In the genomic region with DNA sequence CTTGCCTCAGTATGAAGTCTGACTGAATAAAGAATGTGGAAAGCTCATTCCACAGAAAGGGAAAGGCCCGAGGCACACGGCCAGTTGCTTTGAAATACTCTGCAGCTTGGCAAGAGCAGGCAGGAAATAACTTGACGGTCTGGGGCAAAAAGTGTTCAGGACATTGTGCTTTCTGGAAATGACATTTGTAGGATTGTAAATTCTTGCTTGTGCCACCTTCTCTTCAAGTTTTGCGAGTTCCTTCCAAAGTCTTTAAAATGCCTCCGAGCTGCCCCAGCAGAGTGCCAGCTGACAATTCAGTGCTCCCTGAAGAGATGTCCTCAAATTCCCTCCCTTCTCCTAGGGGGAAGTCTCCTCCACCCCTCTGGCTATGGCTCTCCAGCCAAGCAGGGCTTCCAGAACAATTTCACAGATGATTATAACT, we compare ENCODE assay signal across 8 mouse cellular contexts. TPM values are rescaled to one million over a fixed set of nuclear protein-coding genes. Genes with fewer than 3 reads are reported as not detected.
DNase-seq lines count a peak whose midpoint lies in the region; TF ChIP-seq lines count a peak whose summit lies in the region.

No protein-coding gene starts in this region.

- H3K4me3 ChIP-seq in liver, adult 2 months (ENCODE audit: insufficient read depth, low read depth, low read length) = 0 out of 2 replicates have a peak overlapping the region, but pooled peaks have one; percentile 46
- no peak overlapping the region for H3K4me3 ChIP-seq in kidney, adult 2 months (ENCODE audit: insufficient read depth, low read depth, low read length)
- H3K4me3 ChIP-seq in hindbrain, embryonic 10.5 days = no peak overlapping the region

- H3K27me3 ChIP-seq in liver, adult 2 months (ENCODE audit: control insufficient read depth, insufficient read depth, low read length) = no peaks in the 10 kb centered on the region
- H3K27me3 ChIP-seq in kidney, adult 2 months (replicated peaks; ENCODE audit: control insufficient read depth, insufficient read depth, low read length) = no peaks in the 10 kb centered on the region
- H3K27me3 ChIP-seq in hindbrain, embryonic 10.5 days (ENCODE audit: insufficient read depth, poor library complexity, severe bottlenecking) = no peaks in the 10 kb centered on the region

- DNase-seq in liver, adult 2 months (ENCODE audit: extremely low read depth, low read depth, low spot score) = peak; percentile 74
- DNase-seq in liver = no peak
- DNase-seq in gastrocnemius, adult 18-20 months (ENCODE audit: low spot score) = peak; percentile 60
- peak; percentile 79 for DNase-seq in kidney, adult 2 months
- DNase-seq in lung, postnatal 25 days (ENCODE audit: low spot score) = peak; percentile 69
- no peak for DNase-seq in retina, embryonic 14.5 days (ENCODE audit: low spot score)
- DNase-seq in hindbrain, embryonic 10.5 days (ENCODE audit: low spot score) = no peak
- no peak for DNase-seq in cerebellum, adult 8-10 months

- no peaks in the 10 kb centered on the region for H3K36me3 ChIP-seq in liver, adult 2 months (ENCODE audit: control insufficient read depth, insufficient read depth, low read length)
- H3K36me3 ChIP-seq in kidney, adult 2 months (ENCODE audit: control insufficient read depth, insufficient read depth, low read length) = no peaks in the 10 kb centered on the region
- no peaks in the 10 kb centered on the region for H3K36me3 ChIP-seq in hindbrain, embryonic 10.5 days

- H3K27ac ChIP-seq in liver, adult 2 months (replicated peaks; ENCODE audit: insufficient read depth, low read depth, low read length) = peak overlapping the region; percentile 45
- peak overlapping the region; percentile 66; the same call in 1 of the 2 replicates for H3K27ac ChIP-seq in kidney, adult 2 months (ENCODE audit: insufficient read depth, low read depth, low read length)
- no peak overlapping the region for H3K27ac ChIP-seq in hindbrain, embryonic 10.5 days

- TF ChIP-seq POLR2A in liver, adult 2 months (IDR thresholded peaks at IDR 0.05; ENCODE audit: extremely low read depth, insufficient read depth, low read length) = no peak
- no peak for TF ChIP-seq POLR2A in kidney, adult 2 months (IDR thresholded peaks at IDR 0.05; ENCODE audit: low read depth, low read length)

- TF ChIP-seq CTCF in liver, adult 2 months (IDR thresholded peaks at IDR 0.05; ENCODE audit: low read depth, low read length) = no peak
- TF ChIP-seq CTCF in kidney, adult 2 months (conservative IDR thresholded peaks at IDR 0.05; ENCODE audit: insufficient read depth, insufficient read length, low read depth, low read length) = no peak

- H3K9me3 ChIP-seq in hindbrain, embryonic 10.5 days = no peaks in the 10 kb centered on the region

- WGBS in liver, adult 2 months = 18% methylated on average over 5 of the region's 5 CpGs
- 31% methylated on average over 5 of the region's 5 CpGs for WGBS in kidney, adult 2 months
- WGBS in hindbrain, embryonic 10.5 days = 68% methylated on average over 5 of the region's 5 CpGs

- H3K4me1 ChIP-seq in liver, adult 2 months (ENCODE audit: control insufficient read depth, insufficient read depth, low read length) = peaks cover 13% of the 10 kb centered on the region
- peaks cover 3% of the 10 kb centered on the region; the same call in 1 of the 2 replicates for H3K4me1 ChIP-seq in kidney, adult 2 months (ENCODE audit: control insufficient read depth, insufficient read depth, low read length)
- H3K4me1 ChIP-seq in hindbrain, embryonic 10.5 days (replicated peaks) = peaks cover 16% of the 10 kb centered on the region

- H3K9ac ChIP-seq in liver, adult 2 months (ENCODE audit: low read depth, low read length) = no peak overlapping the region

- H3K79me2 ChIP-seq in liver, adult 2 months (ENCODE audit: control insufficient read depth, insufficient read depth, low read length) = no peaks in the 10 kb centered on the region; the same call in 1 of the 2 replicates

RNA-seq across cellular contexts. Expression of a gene that starts 2.1 kb away (rescaled TPM):
- total RNA-seq in liver, adult 2 months (2014; rRNA removed) = 30.1 and 32.8 TPM in 2 replicates
- 20.3 and 26.1 TPM in 2 replicates for polyA plus RNA-seq in liver, adult 2 months (2012; rRNA removed)
- total RNA-seq in gastrocnemius, adult 18-20 months (2021) = not detected
- polyA plus RNA-seq in kidney, adult 2 months (2012; rRNA removed) = 1.0 and 1.4 TPM in 2 replicates
- 0.76 and 1.3 TPM in 2 replicates for polyA plus RNA-seq in hindbrain, embryonic 10.5 days (2016; fragmentation: Nextera tagmentation; extraction: Ambion mirVana)

RNA-seq across cellular contexts. Expression of a gene that starts 36.1 kb away (rescaled TPM):
- total RNA-seq in liver, adult 2 months (2014; rRNA removed) = 58.5 and 63.4 TPM in 2 replicates
- 66.6 and 69.9 TPM in 2 replicates for polyA plus RNA-seq in liver, adult 2 months (2012; rRNA removed)
- not detected for total RNA-seq in gastrocnemius, adult 18-20 months (2021)
- polyA plus RNA-seq in kidney, adult 2 months (2012; rRNA removed) = 0.31 and 0.76 TPM in 2 replicates
- not detected in 2 replicates for polyA plus RNA-seq in hindbrain, embryonic 10.5 days (2016; fragmentation: Nextera tagmentation; extraction: Ambion mirVana)

RNA-seq across cellular contexts. Expression of a gene that starts 44.1 kb away (rescaled TPM):
- total RNA-seq in liver, adult 2 months (2014; rRNA removed) = 3.2 and 7.0 TPM in 2 replicates
- polyA plus RNA-seq in liver, adult 2 months (2012; rRNA removed) = 3.8 and 5.5 TPM in 2 replicates
- 100 to 1,000 TPM; 113 to 128 TPM for total RNA-seq in gastrocnemius, adult 18-20 months (2021)
- polyA plus RNA-seq in kidney, adult 2 months (2012; rRNA removed) = 10.3 and 15.9 TPM in 2 replicates
- 2.4 and 9.9 TPM in 2 replicates for polyA plus RNA-seq in hindbrain, embryonic 10.5 days (2016; fragmentation: Nextera tagmentation; extraction: Ambion mirVana)

Comparison
In these comparisons a context has a peak if more than half of its experiments do, and no peak if none do; other contexts are left out.
1. DNase-seq: peak in liver, adult 2 months (single experiment), gastrocnemius, adult 18-20 months (single experiment), kidney, adult 2 months (single experiment) and lung, postnatal 25 days (single experiment); none in liver (single experiment), retina, embryonic 14.5 days (single experiment), hindbrain, embryonic 10.5 days (single experiment) and cerebellum, adult 8-10 months (single experiment).
2. RNA of a gene that starts 36.1 kb away (polyA plus RNA-seq): 66.6 to 69.9 TPM in liver, adult 2 months; 0.31 to 0.76 TPM in kidney, adult 2 months and not detected in hindbrain, embryonic 10.5 days; every median in the first group is over 10 times any median in the second.